Mouse (Mus musculus): ENCODE measurements around the gene Sytl2.

GRCm38 (mm10) chr7:90330200-90330599 lies 28.1 kb downstream of the Sytl2 start:
- TF ChIP-seq CTCF (IDR thresholded peaks at IDR 0.05; ENCODE audit: borderline replicate concordance, extremely low read depth, insufficient read depth, insufficient read length) = no peak
- no peak for TF ChIP-seq POLR2A (IDR thresholded peaks at IDR 0.05; ENCODE audit: borderline replicate concordance, extremely low read depth, insufficient read depth, insufficient read length, poor library complexity, severe bottlenecking)
